Mouse (Mus musculus): ENCODE results near the gene Grik4. TPM values are rescaled to one million over a fixed set of nuclear protein-coding genes. Genes with fewer than 3 reads are reported as not detected.

Gene Grik4
- total and polyA plus RNA-seq, 2 experiments: under 0.01 to 0.09 TPM

- no peak overlapping the region for H3K27ac ChIP-seq (replicated peaks; ENCODE audit: insufficient read depth, low read depth, low read length)
- WGBS: 54% methylated on average over 5 of the region's 5 CpGs
- H3K27me3 ChIP-seq (ENCODE audit: control insufficient read depth, insufficient read depth, low read length): no peaks in the 10 kb centered on the region
- no peaks in the 10 kb centered on the region for H3K79me2 ChIP-seq (ENCODE audit: control insufficient read depth, insufficient read depth, low read length)
- peaks cover 10% of the 10 kb centered on the region for H3K4me1 ChIP-seq (ENCODE audit: control insufficient read depth, insufficient read depth, low read length)
- no peaks in the 10 kb centered on the region for H3K36me3 ChIP-seq (ENCODE audit: control insufficient read depth, insufficient read depth, low read length)
- DNase-seq (ENCODE audit: extremely low read depth, low read depth, low spot score): peak; percentile 59
- no peak for TF ChIP-seq CTCF (IDR thresholded peaks at IDR 0.05; ENCODE audit: low read depth, low read length)
- TF ChIP-seq POLR2A (IDR thresholded peaks at IDR 0.05; ENCODE audit: extremely low read depth, insufficient read depth, low read length): no peak
- H3K4me3 ChIP-seq (ENCODE audit: insufficient read depth, low read depth, low read length): no peak overlapping the region
- H3K9ac ChIP-seq (ENCODE audit: low read depth, low read length): no peak overlapping the region
Observed at GRCm38 (mm10) chr9:42513159-42513558, 431.1 kb downstream of the Grik4 start.

- 48% methylated on average over 4 of the region's 4 CpGs for WGBS
- H3K9ac ChIP-seq (ENCODE audit: low read depth, low read length): no peak overlapping the region
- TF ChIP-seq POLR2A (IDR thresholded peaks at IDR 0.05; ENCODE audit: extremely low read depth, insufficient read depth, low read length): no peak
- no peak for TF ChIP-seq CTCF (IDR thresholded peaks at IDR 0.05; ENCODE audit: low read depth, low read length)
- DNase-seq (ENCODE audit: extremely low read depth, low read depth, low spot score): peak; percentile 93
- H3K79me2 ChIP-seq (ENCODE audit: control insufficient read depth, insufficient read depth, low read length): no peaks in the 10 kb centered on the region
- peaks cover 17% of the 10 kb centered on the region for H3K4me1 ChIP-seq (ENCODE audit: control insufficient read depth, insufficient read depth, low read length)
- no peak overlapping the region for H3K27ac ChIP-seq (replicated peaks; ENCODE audit: insufficient read depth, low read depth, low read length)
- no peaks in the 10 kb centered on the region for H3K27me3 ChIP-seq (ENCODE audit: control insufficient read depth, insufficient read depth, low read length)
- H3K36me3 ChIP-seq (ENCODE audit: control insufficient read depth, insufficient read depth, low read length): no peaks in the 10 kb centered on the region
- no peak overlapping the region for H3K4me3 ChIP-seq (ENCODE audit: insufficient read depth, low read depth, low read length)
Observed at GRCm38 (mm10) chr9:42512312-42512711, 432.0 kb downstream of the Grik4 start.

GRCm38 (mm10) chr9:42508235-42508634, 436.1 kb downstream of the Grik4 start:
- H3K36me3 ChIP-seq (ENCODE audit: control insufficient read depth, insufficient read depth, low read length): no peaks in the 10 kb centered on the region
- peak; percentile 83 for DNase-seq (ENCODE audit: extremely low read depth, low read depth, low spot score)
- H3K27ac ChIP-seq (replicated peaks; ENCODE audit: insufficient read depth, low read depth, low read length): peak overlapping the region; percentile 1; the same call in 1 of the 2 replicates
- WGBS: 44% methylated on average over 7 of the region's 7 CpGs
- H3K4me3 ChIP-seq (ENCODE audit: insufficient read depth, low read depth, low read length): no peak overlapping the region
- H3K79me2 ChIP-seq (ENCODE audit: control insufficient read depth, insufficient read depth, low read length): no peaks in the 10 kb centered on the region
- TF ChIP-seq CTCF (IDR thresholded peaks at IDR 0.05; ENCODE audit: low read depth, low read length) (no peak), POLR2A (IDR thresholded peaks at IDR 0.05; ENCODE audit: extremely low read depth, insufficient read depth, low read length) (no peak)
- peaks cover 38% of the 10 kb centered on the region for H3K4me1 ChIP-seq (ENCODE audit: control insufficient read depth, insufficient read depth, low read length)
- H3K27me3 ChIP-seq (ENCODE audit: control insufficient read depth, insufficient read depth, low read length): no peaks in the 10 kb centered on the region
- H3K9ac ChIP-seq (ENCODE audit: low read depth, low read length): no peak overlapping the region

GRCm38 (mm10) chr9:42507709-42508108, 436.6 kb downstream of the Grik4 start, which contains the start of gene Tbcel:
Tbcel (minus strand) TSS chr9:42507809.
- peak within 1 kb of the TSS; percentile 78 for H3K27ac ChIP-seq (replicated peaks; ENCODE audit: insufficient read depth, low read depth, low read length)
- H3K79me2 ChIP-seq (ENCODE audit: control insufficient read depth, insufficient read depth, low read length): no peaks in the 10 kb centered on the region
- 46% methylated on average over 6 of the region's 6 CpGs for WGBS

GRCm38 (mm10) chr9:42507022-42507421, 437.3 kb downstream of the Grik4 start:
- Histone ChIP-seq H3K4me1 (ENCODE audit: control insufficient read depth, insufficient read depth, low read length) (peaks cover 32% of the 10 kb centered on the region), H3K27me3 (ENCODE audit: control insufficient read depth, insufficient read depth, low read length) (no peaks in the 10 kb centered on the region), H3K79me2 (ENCODE audit: control insufficient read depth, insufficient read depth, low read length) (no peaks in the 10 kb centered on the region), H3K36me3 (ENCODE audit: control insufficient read depth, insufficient read depth, low read length) (no peaks in the 10 kb centered on the region), H3K9ac (ENCODE audit: low read depth, low read length) (no peak overlapping the region), H3K4me3 (ENCODE audit: insufficient read depth, low read depth, low read length) (no peak overlapping the region), H3K27ac (replicated peaks; ENCODE audit: insufficient read depth, low read depth, low read length) (peak overlapping the region; percentile 78)
- peak; percentile 89 for DNase-seq (ENCODE audit: extremely low read depth, low read depth, low spot score)
- 3% methylated on average over 1 of the region's 1 CpGs for WGBS
- TF ChIP-seq CTCF (IDR thresholded peaks at IDR 0.05; ENCODE audit: low read depth, low read length) (no peak), POLR2A (IDR thresholded peaks at IDR 0.05; ENCODE audit: extremely low read depth, insufficient read depth, low read length) (no peak)

More at GRCm38 (mm10) chr9:42507709-42508108, 436.6 kb downstream of the Grik4 start, which contains the start of gene Tbcel:
- H3K4me3 ChIP-seq (ENCODE audit: insufficient read depth, low read depth, low read length): no peak within 1 kb of the TSS
- peaks cover 35% of the 10 kb centered on the region for H3K4me1 ChIP-seq (ENCODE audit: control insufficient read depth, insufficient read depth, low read length)
- peak; percentile 75 for DNase-seq (ENCODE audit: extremely low read depth, low read depth, low spot score)
- H3K36me3 ChIP-seq (ENCODE audit: control insufficient read depth, insufficient read depth, low read length): no peaks in the 10 kb centered on the region
- TF ChIP-seq POLR2A (IDR thresholded peaks at IDR 0.05; ENCODE audit: extremely low read depth, insufficient read depth, low read length) (no peak), CTCF (IDR thresholded peaks at IDR 0.05; ENCODE audit: low read depth, low read length) (no peak)
- no peaks in the 10 kb centered on the region for H3K27me3 ChIP-seq (ENCODE audit: control insufficient read depth, insufficient read depth, low read length)
- no peak within 1 kb of the TSS for H3K9ac ChIP-seq (ENCODE audit: low read depth, low read length)

GRCm38 (mm10) chr9:42504971-42505510, 439.3 kb downstream of the Grik4 start:
- 54% methylated on average over 3 of the region's 3 CpGs for WGBS
- no peaks in the 10 kb centered on the region for H3K36me3 ChIP-seq (ENCODE audit: control insufficient read depth, insufficient read depth, low read length)
- H3K9ac ChIP-seq (ENCODE audit: low read depth, low read length): no peak overlapping the region
- H3K4me3 ChIP-seq (ENCODE audit: insufficient read depth, low read depth, low read length): no peak overlapping the region
- H3K27me3 ChIP-seq (ENCODE audit: control insufficient read depth, insufficient read depth, low read length): no peaks in the 10 kb centered on the region
- TF ChIP-seq POLR2A (IDR thresholded peaks at IDR 0.05; ENCODE audit: extremely low read depth, insufficient read depth, low read length) (no peak), CTCF (IDR thresholded peaks at IDR 0.05; ENCODE audit: low read depth, low read length) (no peak)
- H3K4me1 ChIP-seq (ENCODE audit: control insufficient read depth, insufficient read depth, low read length): peaks cover 31% of the 10 kb centered on the region
- H3K79me2 ChIP-seq (ENCODE audit: control insufficient read depth, insufficient read depth, low read length): no peaks in the 10 kb centered on the region
- H3K27ac ChIP-seq (replicated peaks; ENCODE audit: insufficient read depth, low read depth, low read length): peak overlapping the region; percentile 56
- DNase-seq (ENCODE audit: extremely low read depth, low read depth, low spot score): peak; percentile 94

All from liver, adult 2 months (tissue).